Mouse (Mus musculus): ENCODE results near the gene Apba1. TPM values are rescaled to one million over a fixed set of nuclear protein-coding genes. Genes with fewer than 3 reads are reported as not detected.

Gene Apba1
- total RNA-seq, 1 experiment from 2014 or later = 3.6 TPM

- DNase-seq = no peak
Observed at GRCm38 (mm10) chr19:23972881-23973649, 214.4 kb downstream of the Apba1 start.

GRCm38 (mm10) chr19:23977901-23978443 is 219.3 kb downstream of the Apba1 start:
- DNase-seq = no peak

GRCm38 (mm10) chr19:23980598-23980997 is 221.9 kb downstream of the Apba1 start:
- no peak for DNase-seq

GRCm38 (mm10) chr19:23984186-23984585 is 225.5 kb downstream of the Apba1 start:
- DNase-seq = no peak

- DNase-seq = no peak
Observed at GRCm38 (mm10) chr19:23987291-23987690, 228.6 kb downstream of the Apba1 start.

GRCm38 (mm10) chr19:23988166-23988565 is 229.5 kb downstream of the Apba1 start:
- DNase-seq = no peak

GRCm38 (mm10) chr19:23995766-23996399 is 237.2 kb downstream of the Apba1 start:
- DNase-seq = no peak

Other genes with a start within 250 kb of the Apba1 start
- 0.49 TPM in 1 of 2 replicates, not detected in the other for gene 1700028P14Rik, start 106.1 kb upstream of the Apba1 start, total RNA-seq (2021)
- 20.2 and 29.8 TPM in 2 replicates for gene Ptar1, start 71.5 kb upstream of the Apba1 start, total RNA-seq (2021)

All from adrenal gland, postnatal 25 days (tissue).